Mouse (Mus musculus) Patski (cell line): ENCODE results near the gene Kcnt2. TPM values are rescaled to one million over a fixed set of nuclear protein-coding genes. Genes with fewer than 3 reads are reported as not detected.

Experiments
- ATAC-seq: fragments of 100-300 bp; one replicate; pipeline ENCODE4 v1.8.0; 2021
- CTCF ChIA-PET: fragments of 350-600 bp; sonication (Branson Sonifier 250); formaldehyde crosslinking; loops from one replicate; lab custom pipeline; 2022; ENCODE audit warnings: inconsistent platforms; lab: Charles Lee
- POLR2A ChIA-PET: fragments of 350-600 bp; sonication (Branson Sonifier 250); formaldehyde crosslinking; loops from one replicate; lab custom pipeline; 2022; ENCODE audit warnings: antibody characterized with exemption, inconsistent platforms; lab: Charles Lee
- DNase-seq: peaks from one replicate; pipeline ENCODE4 v3.0.0-alpha.2; 2011; ENCODE audit warnings: low read depth, low spot score
- H3K27me3 ChIP-seq: fragments of 371-371 bp; one replicate; pipeline ENCODE4 v1.5.1; 2021
- CTCF ChIP-seq: fragments of 100-300 bp; IDR thresholded peaks from one replicate; pipeline ENCODE4 v1.5.1; 2021
- in situ Hi-C: fragments of 300-500 bp; cut with MboI; formaldehyde crosslinking; loops from 3 replicates; pipeline ENCODE4 v1.11.1; 2018; ENCODE audit warnings: low pct_unique_long_range_greater_than_20kb, mixed read lengths
- polyA plus RNA-seq: library from polyadenylated mRNA; unstranded; gene quantifications from one replicate; pipeline ENCODE4 v1.2.3, GENCODE M21; 2021

The Kcnt2 gene
- polyA plus RNA-seq, 1 experiment from 2014 or later = not detected

DNA sequence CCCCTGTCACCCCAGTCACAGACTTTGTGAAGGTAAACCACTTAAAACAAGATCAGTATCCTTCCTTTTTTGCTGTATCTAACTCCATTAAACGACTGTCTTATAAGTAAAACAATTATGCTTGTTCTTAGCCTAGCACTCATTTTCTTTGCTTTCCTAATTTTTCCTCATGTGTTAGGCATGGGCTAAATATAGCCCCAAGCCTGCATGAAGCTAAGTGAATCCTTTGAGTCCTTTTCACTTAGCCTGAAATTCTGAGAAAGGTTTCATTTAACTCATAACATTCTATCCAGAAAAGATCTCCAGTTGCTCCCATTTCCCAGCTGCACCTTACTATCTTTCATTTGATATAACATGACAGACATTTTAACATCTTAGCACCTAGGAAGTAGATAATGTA lies 127.6 kb downstream of the Kcnt2 start:
- CTCF ChIA-PET = no interaction called here
- in situ Hi-C loops = no loop called here
- DNase-seq = no peak
- no peak for TF ChIP-seq CTCF
- no peak for ATAC-seq
- no peaks in the 10 kb centered on the region for H3K27me3 ChIP-seq
- POLR2A ChIA-PET = no interaction called here

- in situ Hi-C loops = no loop called here
- DNase-seq = no peak
- ChIA-PET POLR2A (no interaction called here), CTCF (no interaction called here)
- no peak for ATAC-seq
- TF ChIP-seq CTCF = no peak
- H3K27me3 ChIP-seq = no peaks in the 10 kb centered on the region
Observed at GRCm38 (mm10) chr1:140378791-140379190, 132.8 kb downstream of the Kcnt2 start.

DNA sequence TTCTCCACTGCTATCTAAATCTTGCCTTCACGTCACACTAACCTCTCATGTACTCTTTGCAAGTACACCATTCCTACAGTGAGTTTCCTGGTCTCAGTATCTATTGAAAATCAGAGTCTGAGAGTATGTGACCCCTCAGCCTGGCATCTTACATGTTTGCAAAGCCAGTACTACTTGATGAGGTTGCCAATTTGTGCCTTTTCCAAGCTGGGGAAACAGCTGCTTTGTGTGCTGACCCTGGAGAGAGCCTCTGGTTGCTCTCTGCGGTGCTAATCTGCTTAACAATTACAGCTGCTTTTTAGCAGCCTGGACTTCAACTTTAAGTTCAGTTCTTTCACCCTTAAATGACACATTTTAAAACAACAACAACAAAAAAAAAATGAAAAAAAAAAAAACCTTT lies 133.6 kb downstream of the Kcnt2 start:
- no peak for TF ChIP-seq CTCF
- DNase-seq = no peak
- no peak for ATAC-seq
- no peaks in the 10 kb centered on the region for H3K27me3 ChIP-seq
- POLR2A ChIA-PET = no interaction called here
- CTCF ChIA-PET = no interaction called here
- in situ Hi-C loops = no loop called here

DNA sequence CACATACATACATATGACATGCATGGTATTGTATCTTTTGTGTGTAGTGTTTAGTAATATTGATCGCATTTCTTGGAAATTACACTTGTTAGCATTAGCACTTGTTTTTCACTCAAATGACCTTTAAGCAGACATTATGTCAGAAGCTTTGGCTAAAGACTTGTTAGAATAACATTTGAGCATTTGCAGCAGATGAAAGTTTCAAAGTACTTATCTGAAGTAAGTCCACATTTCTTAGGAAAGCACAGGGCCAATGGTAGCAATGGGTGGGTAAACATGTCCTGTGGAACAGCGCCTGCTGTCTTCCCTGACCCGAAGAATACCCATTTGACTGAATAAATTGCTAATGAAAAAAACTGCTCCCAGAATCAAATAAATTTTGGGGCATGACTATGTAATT lies 135.1 kb downstream of the Kcnt2 start:
- no peak for TF ChIP-seq CTCF
- CTCF ChIA-PET = no interaction called here
- no peak for ATAC-seq
- H3K27me3 ChIP-seq = no peaks in the 10 kb centered on the region
- POLR2A ChIA-PET = interaction anchor here (0.6 kb wide), 1 partner anchor 282 kb away, joined by 4 read pairs; no protein-coding TSS in a partner anchor
- in situ Hi-C loops = no loop called here
- DNase-seq = no peak

DNA sequence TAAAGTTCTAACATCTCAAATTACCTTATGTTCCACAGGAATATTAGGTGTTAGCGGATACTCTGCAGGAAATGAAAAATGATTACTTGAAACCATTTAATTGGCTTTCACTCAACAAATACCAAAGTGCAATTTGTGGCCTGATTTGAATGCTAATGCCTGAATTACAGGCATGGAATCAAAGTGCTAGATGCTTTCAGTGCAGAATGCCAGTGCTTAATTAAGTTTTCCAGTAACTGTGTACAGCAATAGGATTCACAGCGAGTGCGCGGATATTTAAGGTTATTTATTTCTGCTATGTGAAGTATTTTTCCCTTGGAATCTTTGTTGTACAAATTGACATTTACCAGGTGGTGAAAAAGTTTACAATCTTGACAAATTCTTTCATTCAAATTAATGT lies 144.3 kb downstream of the Kcnt2 start:
- in situ Hi-C loops = no loop called here
- ChIA-PET CTCF (no interaction called here), POLR2A (no interaction called here)
- DNase-seq = no peak
- no peak for TF ChIP-seq CTCF
- no peaks in the 10 kb centered on the region for H3K27me3 ChIP-seq
- no peak for ATAC-seq

DNA sequence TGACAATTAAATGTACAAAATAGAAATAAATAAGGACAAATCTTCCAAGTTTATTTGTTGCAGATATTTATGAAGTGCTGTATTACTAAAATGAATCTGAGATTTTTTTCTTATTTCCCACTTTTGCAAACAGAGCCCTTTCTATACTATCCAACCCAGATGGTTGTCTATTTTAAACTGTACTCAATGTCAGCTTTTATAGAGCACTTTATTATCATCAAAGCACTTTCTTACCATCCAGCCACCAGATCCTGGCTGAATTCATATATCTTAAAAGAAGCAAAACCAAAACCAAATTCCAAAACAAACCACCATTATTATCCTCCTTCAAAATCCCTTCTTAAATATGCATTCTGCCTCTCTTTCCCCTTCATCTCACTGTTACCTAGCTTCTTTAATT lies 151.8 kb downstream of the Kcnt2 start:
- CTCF ChIA-PET = no interaction called here
- no peaks in the 10 kb centered on the region for H3K27me3 ChIP-seq
- no peak for DNase-seq
- no peak for ATAC-seq
- POLR2A ChIA-PET = interaction anchor here (0.6 kb wide), 1 partner anchor 19 kb away, joined by 4 read pairs; no protein-coding TSS in a partner anchor
- in situ Hi-C loops = no loop called here
- TF ChIP-seq CTCF = no peak

DNA sequence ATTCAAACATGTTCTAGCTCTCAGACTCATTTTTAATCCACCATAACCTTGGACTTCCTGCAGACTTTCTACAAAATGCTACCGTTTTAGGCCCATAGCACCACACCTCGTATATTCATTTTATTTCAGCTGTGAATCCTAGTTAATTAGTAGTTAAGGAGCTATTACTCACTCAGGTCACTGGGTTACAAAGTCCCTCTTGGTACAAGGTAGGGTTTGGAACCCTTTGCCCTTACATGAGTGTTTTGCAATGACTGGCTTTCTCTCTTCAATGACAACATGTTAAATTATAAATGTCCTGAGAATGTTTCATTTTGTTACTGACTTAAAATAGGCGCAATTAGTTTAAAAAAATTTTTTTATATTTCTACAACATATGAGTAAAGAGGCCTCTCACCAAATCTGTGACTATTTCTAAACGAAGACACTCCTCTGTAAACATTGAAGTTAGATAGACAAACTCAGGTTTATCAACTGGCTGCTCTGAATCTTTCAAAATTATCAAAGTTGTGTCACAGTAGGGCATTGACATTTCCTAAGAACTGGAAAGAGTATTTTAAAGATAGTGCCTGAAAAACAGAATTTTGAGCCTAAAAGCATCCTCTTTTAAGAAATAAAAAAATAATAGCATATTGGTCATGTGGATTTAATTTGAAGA lies 160.8 kb downstream of the Kcnt2 start:
- in situ Hi-C loops = no loop called here
- no peak for DNase-seq
- CTCF ChIA-PET = no interaction called here
- POLR2A ChIA-PET = no interaction called here
- no peak for TF ChIP-seq CTCF
- H3K27me3 ChIP-seq = no peaks in the 10 kb centered on the region
- no peak for ATAC-seq

DNA sequence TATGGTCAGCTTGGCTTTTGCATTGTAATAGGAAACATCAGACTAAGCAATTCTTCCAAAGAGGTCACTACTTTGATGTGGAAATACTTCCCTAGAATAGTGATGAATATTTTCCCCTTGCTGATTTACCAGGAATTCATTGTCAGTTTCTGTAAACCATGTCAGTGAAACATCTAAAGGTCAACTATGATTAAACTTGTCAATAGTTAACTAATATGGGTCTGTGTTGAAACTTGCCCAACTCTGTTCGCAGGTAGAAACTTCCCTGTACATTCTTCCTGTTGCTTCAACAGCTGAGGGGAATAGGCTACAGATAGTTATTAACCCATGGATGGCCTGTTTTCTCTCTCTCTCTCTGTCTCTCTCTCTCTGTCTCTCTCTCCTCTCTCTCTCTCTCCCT lies 169.8 kb downstream of the Kcnt2 start:
- in situ Hi-C loops = no loop called here
- DNase-seq (no peak), ATAC-seq (no peak)
- CTCF ChIA-PET = no interaction called here
- H3K27me3 ChIP-seq = no peaks in the 10 kb centered on the region
- POLR2A ChIA-PET = no interaction called here
- TF ChIP-seq CTCF = no peak

GRCm38 (mm10) chr1:140422954-140423353 lies 177.0 kb downstream of the Kcnt2 start:
- DNase-seq (no peak), ATAC-seq (no peak)
- H3K27me3 ChIP-seq = peaks cover 4% of the 10 kb centered on the region
- ChIA-PET CTCF (no interaction called here), POLR2A (no interaction called here)
- in situ Hi-C loops = no loop called here
- TF ChIP-seq CTCF = no peak

GRCm38 (mm10) chr1:140429284-140429850 lies 183.4 kb downstream of the Kcnt2 start:
- CTCF ChIA-PET = no interaction called here
- H3K27me3 ChIP-seq = peaks cover 6% of the 10 kb centered on the region
- in situ Hi-C loops = no loop called here
- no peak for ATAC-seq
- no peak for DNase-seq
- no peak for TF ChIP-seq CTCF
- POLR2A ChIA-PET = no interaction called here

DNA sequence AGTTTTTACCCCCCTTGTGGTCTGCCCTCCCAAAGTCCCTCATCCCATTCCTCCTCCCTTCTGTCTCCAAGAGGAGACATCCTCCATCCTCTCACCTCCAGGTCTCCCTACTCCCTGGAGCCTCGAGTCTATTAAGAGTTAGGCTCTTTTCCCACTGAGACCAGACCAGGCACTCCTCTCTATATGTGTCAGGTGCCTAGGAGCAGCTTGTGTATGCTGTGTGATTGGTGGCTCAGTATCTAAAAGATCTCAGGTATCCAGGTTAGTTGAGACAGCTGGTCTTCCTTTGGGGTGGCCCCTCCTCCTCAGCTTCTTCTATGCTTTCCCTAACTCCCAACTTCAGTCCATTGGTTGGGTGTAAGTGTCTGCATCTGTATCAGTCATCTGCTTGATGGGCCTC lies 186.1 kb downstream of the Kcnt2 start:
- ATAC-seq (no peak), DNase-seq (no peak)
- TF ChIP-seq CTCF = no peak
- POLR2A ChIA-PET = no interaction called here
- CTCF ChIA-PET = no interaction called here
- in situ Hi-C loops = no loop called here
- peaks cover 6% of the 10 kb centered on the region for H3K27me3 ChIP-seq
